Mouse (Mus musculus) cerebellum, adult 2 months (tissue): ENCODE results near the gene Serpina1b.
"Not testable (repeated sequence)": the region's sequence is repeated elsewhere in the genome, so short reads cannot be mapped to it uniquely, and the experiment has no call there.

Source experiments
- CTCF ChIP-seq: fragments of 200-500 bp; IDR thresholded peaks from 2 replicates; pipeline ENCODE4 v1.5.1; 2011; ENCODE audit warnings: low read depth, mild to moderate bottlenecking, control low read depth, low read length, moderate library complexity, borderline replicate concordance; ENCODE audit not compliant: insufficient read depth
- POLR2A ChIP-seq: fragments of 200-500 bp; IDR thresholded peaks from 2 replicates; pipeline ENCODE4 v1.6.1; 2011; ENCODE audit warnings: low read length, control low read depth, borderline replicate concordance; ENCODE audit not compliant: insufficient read depth

GRCm38 (mm10) chr12:103863101-103863974, 33.2 kb upstream of the Serpina1b start, which contains the start of gene Serpina1a:
- not testable (repeated sequence) for TF ChIP-seq CTCF, POLR2A
